Mouse (Mus musculus): ENCODE results near the gene Tmem131l.
"Not testable (repeated sequence)": the region's sequence is repeated elsewhere in the genome, so short reads cannot be mapped to it uniquely, and the experiment has no call there.

Gene Tmem131l

DNA sequence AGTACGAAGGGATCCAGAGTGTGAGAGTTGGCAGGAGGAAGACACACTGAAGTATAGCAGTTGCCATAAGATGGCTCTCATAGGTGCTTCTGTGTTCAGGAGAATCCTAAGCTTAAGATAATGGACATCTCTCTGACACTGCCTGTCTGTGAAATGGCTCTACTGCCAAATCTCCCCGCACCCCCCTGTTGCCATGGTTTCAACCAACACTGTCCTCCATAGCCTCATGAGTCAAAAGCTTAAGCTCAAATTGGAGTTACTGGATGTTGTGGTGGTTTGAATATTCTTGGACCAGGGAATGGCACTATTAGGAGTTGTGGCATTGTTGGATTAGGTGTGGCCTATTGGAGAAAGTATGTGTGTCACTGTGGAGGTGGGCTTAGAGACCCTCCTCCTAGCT lies 170.2 kb downstream of the Tmem131l start:
- no peak for DNase-seq (ENCODE audit: low read depth, low spot score)

DNA sequence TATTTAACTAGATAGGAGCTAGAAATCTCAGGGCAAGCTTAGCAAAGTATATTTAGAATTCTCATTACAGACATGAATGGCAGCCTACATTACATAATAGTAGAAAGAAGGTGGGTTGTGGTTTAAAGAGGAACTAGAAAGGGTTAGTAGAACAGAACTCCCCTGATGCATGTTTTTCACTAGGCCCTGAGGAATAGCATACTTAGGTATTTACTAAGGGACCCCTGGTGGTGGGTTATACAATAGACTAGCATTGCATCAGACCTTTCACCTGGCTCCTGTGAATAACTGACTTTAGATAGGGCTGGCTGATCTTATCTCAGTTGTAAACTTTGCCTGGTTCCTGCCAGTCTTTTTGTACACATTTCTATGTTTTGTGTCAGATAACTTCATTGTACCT lies 172.9 kb downstream of the Tmem131l start:
- DNase-seq (ENCODE audit: low read depth, low spot score) = not testable (repeated sequence)

DNA sequence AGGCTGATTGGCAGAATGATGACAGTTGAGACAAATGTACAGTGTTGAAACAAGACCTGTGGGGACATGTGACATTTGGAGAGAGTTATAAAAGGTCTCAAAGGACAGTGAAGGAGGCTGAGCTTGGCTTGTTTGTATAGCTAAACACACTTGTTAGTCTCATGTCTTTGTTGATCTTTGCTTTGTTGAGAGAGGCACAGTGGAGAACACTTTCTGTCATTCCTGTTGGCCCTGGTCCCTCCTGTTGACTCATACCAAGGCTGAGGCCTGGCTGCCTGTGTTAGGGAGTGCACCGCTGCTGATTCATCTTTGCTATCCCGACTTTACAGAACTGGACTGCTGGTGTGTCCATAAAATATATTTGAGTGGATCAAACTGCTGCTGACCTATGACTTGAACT lies 174.8 kb downstream of the Tmem131l start:
- DNase-seq (ENCODE audit: low read depth, low spot score) = peak; percentile 59

DNA sequence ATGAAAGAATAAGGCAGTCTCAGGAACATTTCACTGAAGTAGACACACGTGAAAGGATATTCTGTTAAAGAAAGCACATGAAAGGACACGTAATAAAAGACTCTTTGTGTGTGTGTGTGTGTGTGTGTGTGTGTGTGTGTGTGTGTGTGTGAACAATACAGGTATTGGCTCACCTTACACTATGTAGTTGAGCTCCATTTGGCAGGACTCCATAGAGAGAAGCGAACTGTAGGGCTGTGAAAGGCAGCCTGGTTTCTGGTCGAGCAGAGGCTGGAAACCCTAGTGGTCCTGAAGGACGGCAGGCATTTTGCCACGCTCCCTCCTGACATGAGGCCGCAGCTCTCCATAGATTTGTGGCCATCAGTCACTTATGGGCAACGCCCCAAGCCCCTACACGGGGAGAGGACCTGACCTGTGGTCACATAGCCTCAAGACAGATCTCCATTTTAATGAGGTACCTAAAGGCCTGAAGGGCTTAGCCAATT lies 175.9 kb downstream of the Tmem131l start:
- DNase-seq (ENCODE audit: low read depth, low spot score) = no peak

DNA sequence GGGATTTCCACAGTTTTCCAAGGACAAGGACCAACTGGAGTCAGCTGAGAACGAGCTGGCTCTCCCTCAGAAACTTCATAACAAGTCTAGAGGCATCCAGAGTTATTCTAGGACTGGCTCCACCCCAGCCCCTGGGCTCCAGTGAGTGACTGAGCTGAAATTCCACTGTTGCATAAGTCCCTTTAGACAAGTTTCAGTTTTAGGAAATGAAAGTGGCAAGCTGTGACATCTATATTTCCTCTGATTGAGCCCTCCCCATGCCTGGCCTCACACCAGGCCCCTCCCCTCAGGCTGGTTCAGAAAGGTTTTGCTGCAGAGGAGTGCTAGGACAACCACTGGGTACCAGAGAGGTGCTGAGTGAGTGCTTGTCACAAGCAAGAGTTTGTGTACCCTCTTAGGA lies 177.0 kb downstream of the Tmem131l start:
- DNase-seq (ENCODE audit: low read depth, low spot score) = peak; percentile 96

DNA sequence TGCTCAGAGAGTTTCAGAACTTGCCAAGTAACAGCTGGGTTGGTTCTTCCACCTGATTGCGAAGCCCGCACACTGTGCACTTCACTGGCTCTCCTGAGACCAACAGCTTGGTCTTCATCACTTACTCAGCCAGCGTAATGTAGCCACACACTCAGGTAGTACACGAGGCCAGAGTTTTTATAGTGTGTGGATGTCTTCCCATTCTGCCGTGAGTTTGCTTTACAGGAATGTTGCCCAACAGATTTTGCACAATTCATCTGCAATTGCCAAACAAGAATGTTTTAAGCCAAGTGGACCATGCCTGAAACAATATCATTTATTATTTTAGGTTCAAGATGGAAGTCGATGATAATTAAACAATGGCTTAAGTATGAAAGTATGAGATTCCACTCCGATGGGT lies 180.4 kb downstream of the Tmem131l start:
- no peak for DNase-seq (ENCODE audit: low read depth, low spot score)

DNA sequence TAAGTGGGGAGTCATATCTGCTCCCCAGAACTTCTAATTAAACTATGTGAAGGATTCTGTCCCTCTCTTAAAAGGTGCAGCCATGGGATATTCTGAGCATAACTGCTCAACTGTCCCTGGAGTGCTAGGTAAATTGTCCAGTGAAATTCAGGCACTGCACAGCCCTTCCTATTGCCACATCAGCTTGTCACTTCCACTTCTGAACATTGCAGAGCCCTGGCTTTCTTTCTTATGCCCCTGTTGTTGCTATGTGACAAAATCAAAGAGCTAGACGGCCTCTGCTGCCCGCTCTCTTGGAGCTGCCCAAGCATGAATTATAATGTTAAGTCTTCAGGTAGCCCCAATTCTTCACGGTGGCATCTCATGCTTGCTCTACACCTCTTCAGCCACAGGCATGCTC lies 180.9 kb downstream of the Tmem131l start:
- no peak for DNase-seq (ENCODE audit: low read depth, low spot score)

DNA sequence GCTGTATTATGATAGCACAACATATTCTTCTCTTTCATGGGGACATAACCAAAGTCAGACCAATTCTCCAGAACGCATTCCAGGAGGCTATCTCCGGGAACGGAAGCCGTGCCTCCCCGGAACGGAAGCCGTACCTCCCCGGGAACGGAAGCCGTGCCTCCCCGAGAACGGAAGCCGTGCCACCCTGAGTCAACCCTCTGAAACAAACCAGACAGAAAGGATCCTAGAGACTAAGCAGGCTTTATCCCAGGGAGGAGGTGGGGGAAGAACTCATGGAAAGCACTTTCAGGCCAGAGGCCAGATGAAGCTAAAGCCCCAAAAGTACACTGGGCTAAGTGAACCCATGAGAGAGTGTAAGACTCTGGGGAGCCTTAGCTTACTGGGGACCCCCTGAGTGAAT lies 182.4 kb downstream of the Tmem131l start:
- no peak for DNase-seq (ENCODE audit: low read depth, low spot score)

DNA sequence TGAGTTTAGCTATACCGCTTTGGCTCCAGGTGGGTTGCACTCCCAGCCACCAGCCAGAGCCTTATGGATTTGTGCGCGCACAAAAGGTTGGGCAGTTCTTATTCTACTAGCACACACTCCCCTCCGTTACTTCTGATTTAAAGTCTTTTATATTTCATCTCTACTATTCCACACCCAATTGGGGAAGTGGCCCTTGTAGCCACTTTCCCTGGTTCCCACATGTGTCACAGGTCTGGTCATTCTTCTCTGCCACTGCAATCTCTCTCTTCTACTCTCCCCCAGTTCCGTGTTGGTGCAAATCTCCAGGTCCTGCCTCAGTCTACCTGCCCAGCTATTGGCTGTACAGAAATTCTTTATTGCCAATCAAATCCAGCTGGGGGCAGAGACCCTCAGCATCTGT lies 184.3 kb downstream of the Tmem131l start:
- DNase-seq (ENCODE audit: low read depth, low spot score) = no peak

DNA sequence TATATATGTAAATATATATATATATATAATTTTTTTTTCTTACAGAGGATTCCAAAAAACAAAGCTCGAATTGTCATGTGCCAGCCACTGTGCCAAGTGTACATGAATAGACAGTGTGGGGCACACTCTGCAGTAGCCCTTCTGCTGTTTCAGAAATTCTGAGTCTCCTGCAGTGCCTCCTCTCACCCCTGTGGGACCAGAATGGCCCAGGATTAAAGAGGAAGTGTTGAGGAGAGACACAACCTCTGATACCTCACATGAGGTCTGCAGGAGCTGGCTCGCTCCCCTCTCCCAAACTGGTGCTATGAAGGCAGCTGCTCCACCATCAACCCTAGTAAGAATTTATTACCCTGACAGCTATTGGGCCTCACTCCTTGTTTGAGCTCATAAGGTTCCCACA lies 190.6 kb downstream of the Tmem131l start:
- DNase-seq (ENCODE audit: low read depth, low spot score) = no peak

Measured in skeletal muscle tissue, adult 2 months (tissue).